Comparison of ENCODE assay signal across 8 mouse cellular contexts in the genomic region with DNA sequence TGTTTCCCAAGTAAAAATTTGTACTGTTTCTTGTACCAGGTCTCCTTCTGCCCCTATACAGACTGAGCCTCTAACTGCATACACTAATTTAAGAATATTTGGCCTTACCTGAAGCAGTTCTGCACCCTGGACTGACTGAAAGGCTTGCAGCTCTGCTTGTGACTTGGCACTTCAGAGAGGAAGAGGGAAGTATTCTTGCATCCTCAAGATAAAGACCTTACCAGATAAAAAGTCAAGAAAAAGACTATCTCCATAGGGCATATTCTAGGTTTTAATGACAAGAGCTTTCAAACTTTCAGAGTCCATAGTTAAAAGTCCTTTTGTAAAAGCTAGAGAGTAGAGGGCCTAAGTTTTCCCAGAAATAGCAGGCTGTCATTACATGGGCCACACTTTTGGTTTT. TPM values are rescaled to one million over a fixed set of nuclear protein-coding genes. Genes with fewer than 3 reads are reported as not detected.
DNase-seq lines count a peak whose midpoint lies in the region; ATAC-seq and TF ChIP-seq lines count a peak whose summit lies in the region.

TSS of gene Gp5 (minus strand) at position 133 of the 400 bp plus-strand sequence.

- DNase-seq in kidney, postnatal 0 days (ENCODE audit: low spot score), result no peak
- DNase-seq in kidney, postnatal 10 days, result no peak
- no peak for DNase-seq in adrenal gland, postnatal 14 days
- DNase-seq in cerebellum, postnatal 14 days, result no peak

- no peak for ATAC-seq in kidney, postnatal 0 days (replicated peaks; ENCODE audit: low FRiP score, low read depth)
- peak; percentile 57 for ATAC-seq in common myeloid progenitor, adult 5-6 weeks (replicated peaks; ENCODE audit: low read depth, poor library complexity, severe bottlenecking)
- no peak for ATAC-seq in hindbrain, embryonic 16.5 days
- ATAC-seq in midbrain, embryonic 16.5 days, result no peak
- no peak for ATAC-seq in activated CD4-positive, CD25-positive, alpha-beta regulatory T cell, adult 4 months

- H3K27ac ChIP-seq in kidney, postnatal 0 days, result no peak within 1 kb of the TSS
- H3K27ac ChIP-seq in hindbrain, embryonic 16.5 days (ENCODE audit: low read depth, low read length), result no peak within 1 kb of the TSS
- no peak within 1 kb of the TSS for H3K27ac ChIP-seq in midbrain, embryonic 16.5 days (ENCODE audit: low read length)

- no peaks in the 10 kb centered on the region for H3K9me3 ChIP-seq in kidney, postnatal 0 days (replicated peaks; ENCODE audit: low read length)
- H3K9me3 ChIP-seq in hindbrain, embryonic 16.5 days (ENCODE audit: control insufficient read depth, low read length), result no peaks in the 10 kb centered on the region
- no peaks in the 10 kb centered on the region for H3K9me3 ChIP-seq in midbrain, embryonic 16.5 days (replicated peaks; ENCODE audit: control insufficient read depth, low read length, poor library complexity, severe bottlenecking)

- peaks cover 15% of the 10 kb centered on the region for H3K4me1 ChIP-seq in kidney, postnatal 0 days (replicated peaks; ENCODE audit: insufficient read depth, low read length)
- peaks cover 15% of the 10 kb centered on the region for H3K4me1 ChIP-seq in hindbrain, embryonic 16.5 days (ENCODE audit: control insufficient read depth, insufficient read depth, low read depth, low read length)
- H3K4me1 ChIP-seq in midbrain, embryonic 16.5 days (ENCODE audit: control insufficient read depth, insufficient read depth, low read length), result peaks cover 18% of the 10 kb centered on the region

- H3K9ac ChIP-seq in kidney, postnatal 0 days (ENCODE audit: low read depth, low read length), result no peak within 1 kb of the TSS
- peak within 1 kb of the TSS; percentile 61 for H3K9ac ChIP-seq in hindbrain, embryonic 16.5 days (ENCODE audit: low read depth, low read length)
- peak within 1 kb of the TSS; percentile 74 for H3K9ac ChIP-seq in midbrain, embryonic 16.5 days (ENCODE audit: low read depth, low read length)

- H3K4me3 ChIP-seq in kidney, postnatal 0 days (replicated peaks; ENCODE audit: low read depth, low read length), result peak within 1 kb of the TSS; percentile 39; the same call in 1 of the 2 replicates
- peak within 1 kb of the TSS; percentile 53 for H3K4me3 ChIP-seq in hindbrain, embryonic 16.5 days (ENCODE audit: low read length)
- H3K4me3 ChIP-seq in midbrain, embryonic 16.5 days (ENCODE audit: low read depth, low read length), result peak within 1 kb of the TSS; percentile 67

- H3K36me3 ChIP-seq in kidney, postnatal 0 days (ENCODE audit: insufficient read depth, low read length), result 0 out of 2 replicates have a peak, but pooled peaks cover 3% of the 10 kb centered on the region
- no peaks in the 10 kb centered on the region for H3K36me3 ChIP-seq in hindbrain, embryonic 16.5 days (ENCODE audit: control insufficient read depth, insufficient read depth, low read length)
- H3K36me3 ChIP-seq in midbrain, embryonic 16.5 days (ENCODE audit: control insufficient read depth, insufficient read depth, low read length), result no peaks in the 10 kb centered on the region; the same call in 1 of the 2 replicates

- peaks cover 19% of the 10 kb centered on the region for H3K27me3 ChIP-seq in kidney, postnatal 0 days (ENCODE audit: insufficient read depth, low read length)
- peaks cover 29% of the 10 kb centered on the region for H3K27me3 ChIP-seq in hindbrain, embryonic 16.5 days (replicated peaks; ENCODE audit: control insufficient read depth, insufficient read depth, low read length)
- H3K27me3 ChIP-seq in midbrain, embryonic 16.5 days (ENCODE audit: control insufficient read depth, insufficient read depth, low read depth, low read length), result peaks cover 35% of the 10 kb centered on the region

- TF ChIP-seq CTCF in kidney, postnatal 0 days (IDR thresholded peaks at IDR 0.05; ENCODE audit: low read depth), result no peak

- peak within 1 kb of the TSS; percentile 90 for H3K4me2 ChIP-seq in kidney, postnatal 0 days (ENCODE audit: low read length)
- H3K4me2 ChIP-seq in hindbrain, embryonic 16.5 days (ENCODE audit: low read length), result peak within 1 kb of the TSS; percentile 98
- peak within 1 kb of the TSS; percentile 96 for H3K4me2 ChIP-seq in midbrain, embryonic 16.5 days (ENCODE audit: low read length)

RNA-seq across cellular contexts. Expression of gene Gp5, which starts in this region (rescaled TPM):
- polyA plus RNA-seq in kidney, postnatal 0 days (2015; fragmentation: Nextera tagmentation; extraction: Ambion mirVana), result 0.14 and 0.16 TPM in 2 replicates
- total RNA-seq in common myeloid progenitor, adult 5-6 weeks (2017), result 11.8 and 11.9 TPM in 2 replicates
- polyA plus RNA-seq in hindbrain, embryonic 16.5 days (2015; fragmentation: Nextera tagmentation; extraction: Ambion mirVana), result 0.55 and 0.95 TPM in 2 replicates
- 0.55 and 0.62 TPM in 2 replicates for polyA plus RNA-seq in midbrain, embryonic 16.5 days (2015; fragmentation: Nextera tagmentation; extraction: Ambion mirVana)
- total RNA-seq in adrenal gland, postnatal 14 days (2021), result 0.64 and 0.78 TPM in 2 replicates
- not detected for polyA plus RNA-seq in activated CD4-positive, CD25-positive, alpha-beta regulatory T cell, adult 4 months (2017; shearing (Covaris generic))
